Mouse (Mus musculus) liver, adult 2 months (tissue): ENCODE data around the gene Olfr187.

Source experiments
- CTCF ChIP-seq: fragments of 200-500 bp; IDR thresholded peaks from 2 replicates; pipeline ENCODE4 v1.5.1; 2011; ENCODE audit warnings: low read depth, low read length, control low read depth
- POLR2A ChIP-seq: fragments of 200-500 bp; IDR thresholded peaks from 2 replicates; pipeline ENCODE4 v1.6.1; 2011; ENCODE audit warnings: low read length, control low read depth; ENCODE audit not compliant: insufficient read depth; ENCODE audit errors: extremely low read depth

DNA sequence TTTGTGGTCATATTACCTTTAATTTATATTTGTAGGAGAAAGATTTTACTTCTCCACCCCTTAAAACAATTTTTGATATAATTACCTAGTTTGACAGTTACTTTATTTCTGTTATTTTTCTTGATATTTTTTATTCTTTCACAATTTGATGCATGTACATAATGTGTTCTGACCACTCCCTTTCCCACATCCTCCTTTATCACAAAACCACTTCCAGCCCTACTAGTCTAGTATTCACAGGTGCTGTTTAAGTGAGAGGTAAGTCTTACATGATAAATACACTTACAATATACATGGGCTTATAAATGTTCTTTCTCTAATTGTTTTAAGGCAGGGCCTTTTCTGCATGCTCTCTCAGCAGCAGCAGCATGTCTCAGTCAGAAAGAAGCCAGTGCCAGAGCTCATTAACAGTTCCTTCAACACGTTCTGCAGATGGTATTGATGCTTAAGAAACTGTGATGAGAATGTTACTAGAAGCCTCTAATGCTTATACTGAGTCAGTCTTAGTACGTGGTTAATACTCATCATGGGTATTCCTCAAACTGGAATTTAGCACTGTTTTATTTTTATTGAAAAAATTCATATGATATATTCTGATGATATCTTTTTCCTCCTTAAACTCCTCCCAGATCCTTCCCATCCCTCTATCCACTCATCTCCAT lies 26.1 kb downstream of the Olfr187 start:
- no peak for TF ChIP-seq CTCF
- no peak for TF ChIP-seq POLR2A
